Mouse (Mus musculus) urinary bladder, postnatal 4 days (tissue): ENCODE measurements around the gene Trp53bp1.
A peak's percentile ranks its signal among the peaks of the same experiment; 100 is the strongest.

ENCODE experiments used
- DNase-seq, 2 experiments: peaks; one replicate each; pipeline ENCODE4 v3.0.0; 2021 to 2022; ENCODE audit warnings: low spot score in 2 of 2

Gene Trp53bp1

GRCm38 (mm10) chr2:121249758-121250157, 21.4 kb downstream of the Trp53bp1 start:
- DNase-seq, result no peak

- no peak for DNase-seq
Measured at GRCm38 (mm10) chr2:121244099-121244498, 27.1 kb downstream of the Trp53bp1 start.

- DNase-seq, result no peak
Measured at GRCm38 (mm10) chr2:121239426-121239825, 31.8 kb downstream of the Trp53bp1 start.

GRCm38 (mm10) chr2:121235460-121236072, 35.6 kb downstream of the Trp53bp1 start:
- DNase-seq, result no peak

GRCm38 (mm10) chr2:121228135-121228534, 43.1 kb downstream of the Trp53bp1 start:
- DNase-seq, result no peak

- no peak for DNase-seq
Measured at GRCm38 (mm10) chr2:121223010-121223409, 48.2 kb downstream of the Trp53bp1 start.

GRCm38 (mm10) chr2:121219994-121220393, 51.2 kb downstream of the Trp53bp1 start:
- no peak for DNase-seq

GRCm38 (mm10) chr2:121219177-121219576, 52.0 kb downstream of the Trp53bp1 start:
- DNase-seq, result no peak

- no peak for DNase-seq
Measured at GRCm38 (mm10) chr2:121214491-121214890, 56.7 kb downstream of the Trp53bp1 start.

GRCm38 (mm10) chr2:121206541-121206940, 64.7 kb downstream of the Trp53bp1 start:
- no peak for DNase-seq

GRCm38 (mm10) chr2:121204276-121204675, 66.9 kb downstream of the Trp53bp1 start:
- DNase-seq, result no peak

- no peak for DNase-seq
Measured at GRCm38 (mm10) chr2:121195466-121195865, 75.7 kb downstream of the Trp53bp1 start.

GRCm38 (mm10) chr2:121188530-121188929, 82.7 kb downstream of the Trp53bp1 start:
- DNase-seq, result no peak

- DNase-seq, result no peak
Measured at GRCm38 (mm10) chr2:121184142-121184541, 87.1 kb downstream of the Trp53bp1 start.

GRCm38 (mm10) chr2:121183431-121183830, 87.8 kb downstream of the Trp53bp1 start:
- no peak for DNase-seq

- no peak for DNase-seq
Measured at GRCm38 (mm10) chr2:121178828-121179479, 92.3 kb downstream of the Trp53bp1 start.

GRCm38 (mm10) chr2:121170980-121171742, 100.0 kb downstream of the Trp53bp1 start, which contains the start of gene Zscan29:
Gene Zscan29 (minus strand): TSS chr2:121171125.
- DNase-seq, result peak; percentile 87 to 89

- peak in 1 of 2 experiments; percentile 62 for DNase-seq
Measured at GRCm38 (mm10) chr2:121170481-121170971, 100.7 kb downstream of the Trp53bp1 start, which contains the start of gene Tubgcp4. Gene Tubgcp4 (plus strand): TSS chr2:121170654.

- no peak for DNase-seq
Measured at GRCm38 (mm10) chr2:121169902-121170301, 101.3 kb downstream of the Trp53bp1 start.

GRCm38 (mm10) chr2:121169173-121169572, 102.0 kb downstream of the Trp53bp1 start:
- no peak for DNase-seq

GRCm38 (mm10) chr2:121153100-121153499, 118.1 kb downstream of the Trp53bp1 start:
- no peak for DNase-seq

GRCm38 (mm10) chr2:121149679-121150078, 121.5 kb downstream of the Trp53bp1 start:
- DNase-seq, result no peak
